Mouse (Mus musculus) liver, postnatal 0 days (tissue): ENCODE measurements around the gene Bace2.

Source experiments
- CTCF ChIP-seq: sonication (generic); IDR thresholded peaks from 2 replicates; pipeline ENCODE4 v1.5.1; 2016; ENCODE audit warnings: antibody characterized with exemption, low read depth
- EP300 ChIP-seq: IDR thresholded peaks from 2 replicates; pipeline ENCODE4 v1.6.1; 2016; ENCODE audit warnings: antibody characterized with exemption, low read depth, mild to moderate bottlenecking

GRCm38 (mm10) chr16:97328602-97329001 is 27.9 kb upstream of the Bace2 start:
- no peak for TF ChIP-seq CTCF
- no peak for TF ChIP-seq EP300
